Mouse (Mus musculus) liver, adult 2 months (tissue): Measurements from ENCODE around the gene Mgmt. TPM values are rescaled to one million over a fixed set of nuclear protein-coding genes. Genes with fewer than 3 reads are reported as not detected.
A peak's percentile ranks its signal among the peaks of the same experiment; 100 is the strongest.

ENCODE experiments used
- DNase-seq: peaks from one replicate; pipeline ENCODE4 v3.0.0-alpha.2; 2011; ENCODE audit warnings: low read depth, low spot score; ENCODE audit errors: extremely low read depth
- H3K27ac ChIP-seq: fragments of 200-500 bp; replicated peaks from 2 replicates; pipeline ENCODE4 v1.5.1; 2012; ENCODE audit warnings: low read depth, mild to moderate bottlenecking, control low read depth, inconsistent platforms, low read length; ENCODE audit not compliant: insufficient read depth
- H3K27me3 ChIP-seq: fragments of 200-500 bp; 2 replicates; pipeline ENCODE4 v1.6.1; 2012; ENCODE audit warnings: mild to moderate bottlenecking, moderate library complexity, low read length, inconsistent platforms; ENCODE audit not compliant: control insufficient read depth, insufficient read depth
- H3K36me3 ChIP-seq: fragments of 200-500 bp; 2 replicates; pipeline ENCODE4 v1.6.1; 2012; ENCODE audit warnings: low read length, inconsistent platforms; ENCODE audit not compliant: control insufficient read depth, insufficient read depth
- H3K4me1 ChIP-seq: fragments of 200-500 bp; 2 replicates; pipeline ENCODE4 v1.6.1; 2011; ENCODE audit warnings: low read length; ENCODE audit not compliant: control insufficient read depth, insufficient read depth
- H3K4me3 ChIP-seq: fragments of 200-500 bp; 2 replicates; pipeline ENCODE4 v1.5.1; 2011; ENCODE audit warnings: low read depth, mild to moderate bottlenecking, control low read depth, low read length, moderate library complexity; ENCODE audit not compliant: insufficient read depth
- H3K79me2 ChIP-seq: fragments of 200-500 bp; 2 replicates; pipeline ENCODE4 v1.6.1; 2012; ENCODE audit warnings: inconsistent platforms, mild to moderate bottlenecking, low read length, moderate library complexity; ENCODE audit not compliant: control insufficient read depth, insufficient read depth
- H3K9ac ChIP-seq: fragments of 200-500 bp; 2 replicates; pipeline ENCODE4 v1.6.1; 2012; ENCODE audit warnings: low read depth, mild to moderate bottlenecking, control low read depth, inconsistent platforms, low read length
- CTCF ChIP-seq: fragments of 200-500 bp; IDR thresholded peaks from 2 replicates; pipeline ENCODE4 v1.5.1; 2011; ENCODE audit warnings: low read depth, low read length, control low read depth
- POLR2A ChIP-seq: fragments of 200-500 bp; IDR thresholded peaks from 2 replicates; pipeline ENCODE4 v1.6.1; 2011; ENCODE audit warnings: low read length, control low read depth; ENCODE audit not compliant: insufficient read depth; ENCODE audit errors: extremely low read depth
- WGBS: fragments of 180-500 bp; shearing (Covaris S2); methylation state at CpG from one replicate; pipeline ENCODE4 v1.1.7; 2018; 5-methylcytosine and 5-hydroxymethylcytosine counted together
- polyA plus RNA-seq: library from polyadenylated mRNA; depleted of rRNA; stranded (reverse); fragments of >200 nt; gene quantifications from 2 replicates; pipeline ENCODE4 v1.2.3, GENCODE M21; 2012
- total RNA-seq: library from RNA; depleted of rRNA; stranded (reverse); fragments of >200 nt; gene quantifications from 2 replicates; pipeline ENCODE4 v1.2.3, GENCODE M21; 2014

Mgmt gene
- total and polyA plus RNA-seq, 2 experiments = 10.9 to 12.8 TPM

DNA sequence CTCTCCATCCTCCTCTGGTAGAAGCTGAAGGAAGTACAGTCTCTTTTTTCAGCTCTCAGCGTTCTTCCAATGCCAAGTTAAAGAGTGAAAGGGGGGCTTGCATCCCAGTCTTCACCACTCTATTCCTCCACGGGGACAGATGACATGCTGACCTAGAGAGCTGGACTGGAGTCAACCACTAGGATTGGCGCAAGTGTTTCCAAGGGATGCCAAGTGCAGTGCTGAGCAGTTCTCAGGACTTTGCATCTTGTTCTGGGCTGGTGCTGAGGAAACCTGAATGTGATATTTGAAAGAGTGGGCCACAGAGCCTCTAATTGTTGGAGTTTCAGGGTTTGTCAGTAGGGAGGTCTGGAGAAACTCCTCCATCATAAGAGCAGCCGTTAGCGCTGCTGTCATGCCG is 187.8 kb downstream of the Mgmt start:
- no peak for DNase-seq
- H3K9ac ChIP-seq = no peak overlapping the region
- H3K79me2 ChIP-seq = no peaks in the 10 kb centered on the region
- 88% methylated on average over 6 of the region's 6 CpGs for WGBS
- no peaks in the 10 kb centered on the region for H3K36me3 ChIP-seq
- H3K27ac ChIP-seq = no peak overlapping the region
- H3K27me3 ChIP-seq = no peaks in the 10 kb centered on the region
- no peak for TF ChIP-seq POLR2A
- no peak for TF ChIP-seq CTCF
- no peak overlapping the region for H3K4me3 ChIP-seq
- no peaks in the 10 kb centered on the region; the same call in none of the 2 replicates for H3K4me1 ChIP-seq

DNA sequence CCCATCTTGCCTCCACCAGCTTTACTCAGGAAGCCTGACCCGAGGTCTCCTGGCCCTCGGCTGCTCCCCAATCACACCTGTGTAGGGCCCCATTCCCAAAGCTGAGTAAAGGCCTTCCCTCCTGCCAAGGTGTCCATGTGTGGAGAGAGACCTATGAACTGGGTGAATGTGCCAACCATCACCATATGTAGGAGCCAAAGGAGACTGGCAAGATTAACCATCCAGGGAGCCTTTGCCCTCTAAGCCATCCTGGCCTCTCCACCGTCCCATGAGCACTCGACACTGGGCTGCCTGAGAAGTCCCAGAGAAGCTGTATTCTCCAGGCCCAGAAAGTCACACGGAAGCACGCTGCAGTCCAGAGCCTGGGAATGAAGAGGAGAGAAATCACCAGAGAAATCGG is 190.2 kb downstream of the Mgmt start:
- no peak for DNase-seq
- no peak overlapping the region for H3K27ac ChIP-seq
- no peaks in the 10 kb centered on the region; the same call in none of the 2 replicates for H3K4me1 ChIP-seq
- no peaks in the 10 kb centered on the region for H3K79me2 ChIP-seq
- 96% methylated on average over 7 of the region's 7 CpGs for WGBS
- H3K4me3 ChIP-seq = no peak overlapping the region
- H3K27me3 ChIP-seq = no peaks in the 10 kb centered on the region
- no peak overlapping the region for H3K9ac ChIP-seq
- H3K36me3 ChIP-seq = no peaks in the 10 kb centered on the region
- no peak for TF ChIP-seq POLR2A
- no peak for TF ChIP-seq CTCF

DNA sequence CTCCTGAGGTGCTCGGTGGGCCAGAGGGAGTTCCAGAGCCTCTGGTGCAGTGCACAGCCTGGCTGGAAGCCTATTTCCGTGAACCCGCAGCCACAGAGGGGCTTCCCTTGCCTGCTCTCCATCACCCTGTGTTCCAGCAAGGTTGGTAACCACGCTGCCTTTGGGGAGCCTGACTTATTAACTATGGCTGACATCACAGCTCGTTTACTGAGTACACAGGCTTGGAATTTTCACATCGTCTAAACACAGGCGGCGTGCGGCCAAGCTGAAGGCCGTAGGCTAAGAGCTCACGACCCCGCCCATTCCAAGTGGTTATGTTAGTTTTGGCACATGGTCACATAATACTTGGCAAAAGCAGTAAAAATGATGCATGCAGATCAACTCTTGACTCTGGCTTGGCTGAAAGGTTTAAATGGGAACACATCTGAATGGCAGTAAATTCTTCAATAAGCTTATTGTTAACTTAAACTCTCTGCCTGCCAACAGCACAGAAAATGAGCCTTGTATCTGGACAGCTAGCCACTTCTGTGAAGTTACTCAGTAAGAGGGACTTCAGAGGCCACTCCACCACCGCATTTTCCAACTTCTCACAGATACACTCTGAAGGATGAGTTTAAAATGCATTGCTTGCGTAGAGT is 191.7 kb downstream of the Mgmt start:
- peak; percentile 91 for DNase-seq
- H3K4me1 ChIP-seq = no peaks in the 10 kb centered on the region; the same call in none of the 2 replicates
- 30% methylated on average over 14 of the region's 14 CpGs for WGBS

DNA sequence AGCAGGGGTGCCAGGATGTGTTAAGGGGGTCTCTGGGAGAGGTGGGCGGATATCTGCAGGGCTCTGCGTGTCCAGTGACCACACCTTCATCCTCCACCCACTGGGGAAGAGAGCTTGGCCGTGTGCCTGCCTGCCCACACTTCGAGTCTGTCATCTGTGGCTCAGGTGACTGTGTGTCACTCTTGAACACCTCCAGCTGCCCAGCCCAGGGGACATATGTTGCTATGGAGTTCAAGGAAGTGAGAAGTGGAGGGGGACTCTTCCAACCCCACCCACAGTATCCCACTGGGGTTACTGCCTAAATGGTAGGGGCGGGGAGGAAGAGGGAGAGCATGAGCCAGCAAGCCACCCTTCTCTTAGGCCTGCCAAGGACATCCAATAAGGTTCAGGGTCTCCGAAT is 192.7 kb downstream of the Mgmt start:
- Histone ChIP-seq H3K27ac (no peak overlapping the region), H3K4me3 (no peak overlapping the region), H3K4me1 (no peaks in the 10 kb centered on the region; the same call in none of the 2 replicates), H3K9ac (no peak overlapping the region), H3K79me2 (no peaks in the 10 kb centered on the region), H3K27me3 (no peaks in the 10 kb centered on the region), H3K36me3 (no peaks in the 10 kb centered on the region)
- WGBS = 74% methylated on average over 6 of the region's 6 CpGs
- no peak for TF ChIP-seq CTCF
- TF ChIP-seq POLR2A = no peak
- DNase-seq = no peak

More for the DNA sequence above, 191.7 kb downstream of the Mgmt start:
- H3K4me3 ChIP-seq = no peak overlapping the region
- H3K9ac ChIP-seq = no peak overlapping the region
- H3K27me3 ChIP-seq = no peaks in the 10 kb centered on the region
- H3K27ac ChIP-seq = no peak overlapping the region
- H3K36me3 ChIP-seq = no peaks in the 10 kb centered on the region
- H3K79me2 ChIP-seq = no peaks in the 10 kb centered on the region
- TF ChIP-seq POLR2A (no peak), CTCF (no peak)

DNA sequence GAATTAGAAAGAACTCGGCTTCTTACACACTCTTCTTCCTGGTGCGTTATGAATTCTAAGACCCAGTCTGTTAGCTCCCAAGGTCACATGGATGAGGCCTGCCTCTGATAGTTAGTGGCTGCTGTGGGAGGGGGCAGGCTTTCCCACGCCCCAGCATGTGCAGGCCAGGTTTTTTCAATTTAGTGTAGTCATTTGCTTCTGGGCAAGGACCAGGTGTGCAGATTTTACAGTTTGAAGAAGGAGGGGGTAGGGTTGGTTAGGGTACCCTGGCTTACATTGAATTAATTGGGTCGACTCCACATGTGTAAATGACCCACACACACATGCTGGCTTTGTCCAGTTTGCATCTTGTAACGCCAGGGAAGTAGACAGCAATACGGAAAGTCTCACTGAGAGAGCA is 193.7 kb downstream of the Mgmt start:
- 93% methylated on average over 6 of the region's 6 CpGs for WGBS

DNA sequence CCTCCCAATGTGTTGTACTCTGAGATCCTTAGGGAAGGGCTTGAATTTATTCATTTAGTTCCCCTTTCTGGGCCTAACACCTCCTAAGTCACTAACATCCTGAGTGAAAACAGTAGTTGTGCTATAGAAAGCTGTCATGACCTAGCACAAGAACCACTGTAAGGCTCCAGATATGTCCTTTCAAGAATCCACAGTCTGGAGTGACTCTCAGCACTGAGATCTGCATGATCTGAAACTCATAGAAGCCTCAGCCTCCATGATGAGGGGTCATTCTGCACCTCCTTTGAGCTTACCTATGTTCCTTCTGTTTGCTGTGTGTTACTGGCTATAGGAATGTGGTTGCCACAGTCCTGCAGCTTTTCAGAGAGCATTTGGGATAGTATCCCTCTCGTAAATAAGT is 200.1 kb downstream of the Mgmt start:
- H3K79me2 ChIP-seq = no peaks in the 10 kb centered on the region
- H3K27me3 ChIP-seq = no peaks in the 10 kb centered on the region
- H3K27ac ChIP-seq = no peak overlapping the region
- H3K36me3 ChIP-seq = no peaks in the 10 kb centered on the region
- no peak overlapping the region for H3K4me3 ChIP-seq
- no peaks in the 10 kb centered on the region for H3K4me1 ChIP-seq
- 90% methylated on average over 1 of the region's 1 CpGs for WGBS
- DNase-seq = no peak
- H3K9ac ChIP-seq = no peak overlapping the region
- TF ChIP-seq POLR2A = no peak
- TF ChIP-seq CTCF = no peak

More for the DNA sequence above, 193.7 kb downstream of the Mgmt start:
- Histone ChIP-seq H3K27me3 (no peaks in the 10 kb centered on the region), H3K36me3 (no peaks in the 10 kb centered on the region), H3K4me3 (no peak overlapping the region), H3K4me1 (no peaks in the 10 kb centered on the region; the same call in none of the 2 replicates), H3K79me2 (no peaks in the 10 kb centered on the region), H3K9ac (no peak overlapping the region), H3K27ac (no peak overlapping the region)
- TF ChIP-seq POLR2A = no peak
- no peak for TF ChIP-seq CTCF
- no peak for DNase-seq
